Mouse (Mus musculus): ENCODE data around the gene Grm6.

The Grm6 gene

DNA sequence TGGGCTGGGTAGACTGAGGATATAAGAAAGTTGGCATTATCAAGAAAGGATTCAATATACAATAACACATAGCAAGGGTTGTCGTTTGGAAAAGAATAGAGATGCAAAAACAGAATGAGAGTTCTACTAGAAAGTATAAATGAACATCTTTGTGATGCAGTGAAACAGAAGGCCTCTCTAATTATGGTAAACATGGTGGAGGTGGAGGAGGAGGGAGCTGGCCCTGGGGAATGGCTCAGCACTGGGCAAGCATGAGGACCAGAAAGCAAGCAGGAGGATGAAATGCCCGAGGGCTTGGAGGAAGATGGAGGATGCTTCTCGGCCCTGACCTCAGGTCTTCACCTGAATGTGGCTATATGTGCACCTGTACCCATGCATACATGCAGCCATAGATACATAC lies 64.0 kb downstream of the Grm6 start:
- DNase-seq (ENCODE audit: low read depth, low spot score) = no peak
